Mouse (Mus musculus): ENCODE measurements around the gene Olfr291. TPM values are rescaled to one million over a fixed set of nuclear protein-coding genes. Genes with fewer than 3 reads are reported as not detected.

Gene Olfr291
- not detected in 2 replicates for polyA plus RNA-seq (2012; ENCODE audit: insufficient read depth, insufficient read length, low replicate concordance, missing spikeins)

- Histone ChIP-seq H3K27ac (ENCODE audit: insufficient read depth, low read depth, low read length) (no peak within 1 kb of the TSS), H3K4me3 (ENCODE audit: insufficient read depth, low read depth, low read length) (no peak within 1 kb of the TSS), H3K4me1 (ENCODE audit: control insufficient read depth, insufficient read depth, low read length) (no peaks in the 10 kb centered on the region)
- TF ChIP-seq CTCF (IDR thresholded peaks at IDR 0.05; ENCODE audit: insufficient read depth, low read depth, low read length) (no peak), POLR2A (IDR thresholded peaks at IDR 0.05; ENCODE audit: insufficient read depth, low read depth, low read length) (no peak)
- WGBS = 82% methylated on average over 2 of the region's 2 CpGs
These were observed at the start of gene Olfr291 for GRCm38 (mm10) chr7:84853253-84853652. Gene Olfr291, plus strand, starts transcription at chr7:84853553.

GRCm38 (mm10) chr7:84805224-84805623 is 48.1 kb upstream of the Olfr291 start:
- H3K4me3 ChIP-seq (ENCODE audit: insufficient read depth, low read depth, low read length) = no peak overlapping the region
- WGBS = 33% methylated on average over 1 of the region's 1 CpGs

GRCm38 (mm10) chr7:84806159-84806558 is 47.2 kb upstream of the Olfr291 start:
- no peak overlapping the region for H3K27ac ChIP-seq (ENCODE audit: insufficient read depth, low read depth, low read length)
- H3K4me1 ChIP-seq (ENCODE audit: control insufficient read depth, insufficient read depth, low read length) = peaks cover 1% of the 10 kb centered on the region; the same call in 1 of the 2 replicates
- TF ChIP-seq CTCF (IDR thresholded peaks at IDR 0.05; ENCODE audit: insufficient read depth, low read depth, low read length) (no peak), POLR2A (IDR thresholded peaks at IDR 0.05; ENCODE audit: insufficient read depth, low read depth, low read length) (no peak)
- WGBS = 82% methylated on average over 4 of the region's 4 CpGs
- H3K4me3 ChIP-seq (ENCODE audit: insufficient read depth, low read depth, low read length) = no peak overlapping the region

More at GRCm38 (mm10) chr7:84805224-84805623, 48.1 kb upstream of the Olfr291 start:
- no peak overlapping the region for H3K27ac ChIP-seq (ENCODE audit: insufficient read depth, low read depth, low read length)
- peaks cover 5% of the 10 kb centered on the region for H3K4me1 ChIP-seq (ENCODE audit: control insufficient read depth, insufficient read depth, low read length)
- TF ChIP-seq CTCF (IDR thresholded peaks at IDR 0.05; ENCODE audit: insufficient read depth, low read depth, low read length) = no peak
- no peak for TF ChIP-seq POLR2A (IDR thresholded peaks at IDR 0.05; ENCODE audit: insufficient read depth, low read depth, low read length)

GRCm38 (mm10) chr7:84884530-84884929 is 31.2 kb downstream of the Olfr291 start:
- no peak overlapping the region for H3K27ac ChIP-seq (ENCODE audit: insufficient read depth, low read depth, low read length)
- 55% methylated on average over 1 of the region's 1 CpGs for WGBS
- H3K4me1 ChIP-seq (ENCODE audit: control insufficient read depth, insufficient read depth, low read length) = no peaks in the 10 kb centered on the region
- no peak overlapping the region for H3K4me3 ChIP-seq (ENCODE audit: insufficient read depth, low read depth, low read length)
- TF ChIP-seq POLR2A (IDR thresholded peaks at IDR 0.05; ENCODE audit: insufficient read depth, low read depth, low read length) (no peak), CTCF (IDR thresholded peaks at IDR 0.05; ENCODE audit: insufficient read depth, low read depth, low read length) (no peak)

Other genes with a start within 250 kb of the Olfr291 start
- gene Fah, start 246.8 kb upstream of the Olfr291 start, polyA plus RNA-seq (2012; ENCODE audit: insufficient read depth, insufficient read length, low replicate concordance, missing spikeins) = not detected in 2 replicates
- not detected in 2 replicates for gene Zfand6, start 163.6 kb upstream of the Olfr291 start, polyA plus RNA-seq (2012; ENCODE audit: insufficient read depth, insufficient read length, low replicate concordance, missing spikeins)
- not detected in 2 replicates for gene Vmn2r65, start 110.6 kb downstream of the Olfr291 start, polyA plus RNA-seq (2012; ENCODE audit: insufficient read depth, insufficient read length, low replicate concordance, missing spikeins)
- gene Vmn2r66, start 158.7 kb downstream of the Olfr291 start, polyA plus RNA-seq (2012; ENCODE audit: insufficient read depth, insufficient read length, low replicate concordance, missing spikeins) = not detected in 2 replicates

Measured in olfactory bulb, adult 2 months (tissue).